Mouse (Mus musculus): ENCODE data around the gene Aifm1. TPM values are rescaled to one million over a fixed set of nuclear protein-coding genes. Genes with fewer than 3 reads are reported as not detected.

Aifm1 gene
- total and polyA plus RNA-seq, 2 experiments = 31.4 to 90.0 TPM

GRCm38 (mm10) chrX:48428642-48429041, 84.7 kb downstream of the Aifm1 start:
- Histone ChIP-seq H3K79me2 (ENCODE audit: control insufficient read depth, insufficient read depth, low read length) (no peaks in the 10 kb centered on the region), H3K27ac (replicated peaks; ENCODE audit: insufficient read depth, low read depth, low read length) (peak overlapping the region; percentile 24; the same call in 1 of the 2 replicates), H3K27me3 (ENCODE audit: control insufficient read depth, insufficient read depth, low read length) (no peaks in the 10 kb centered on the region), H3K36me3 (ENCODE audit: control insufficient read depth, insufficient read depth, low read length) (no peaks in the 10 kb centered on the region), H3K4me3 (ENCODE audit: insufficient read depth, low read depth, low read length) (no peak overlapping the region), H3K4me1 (ENCODE audit: control insufficient read depth, insufficient read depth, low read length) (peaks cover 3% of the 10 kb centered on the region; the same call in 1 of the 2 replicates), H3K9ac (ENCODE audit: low read depth, low read length) (no peak overlapping the region)
- no peak for TF ChIP-seq CTCF (IDR thresholded peaks at IDR 0.05; ENCODE audit: low read depth, low read length)
- no peak for TF ChIP-seq POLR2A (IDR thresholded peaks at IDR 0.05; ENCODE audit: extremely low read depth, insufficient read depth, low read length)
- DNase-seq (ENCODE audit: extremely low read depth, low read depth, low spot score) = no peak
- WGBS = 86% methylated on average over 8 of the region's 8 CpGs

DNA sequence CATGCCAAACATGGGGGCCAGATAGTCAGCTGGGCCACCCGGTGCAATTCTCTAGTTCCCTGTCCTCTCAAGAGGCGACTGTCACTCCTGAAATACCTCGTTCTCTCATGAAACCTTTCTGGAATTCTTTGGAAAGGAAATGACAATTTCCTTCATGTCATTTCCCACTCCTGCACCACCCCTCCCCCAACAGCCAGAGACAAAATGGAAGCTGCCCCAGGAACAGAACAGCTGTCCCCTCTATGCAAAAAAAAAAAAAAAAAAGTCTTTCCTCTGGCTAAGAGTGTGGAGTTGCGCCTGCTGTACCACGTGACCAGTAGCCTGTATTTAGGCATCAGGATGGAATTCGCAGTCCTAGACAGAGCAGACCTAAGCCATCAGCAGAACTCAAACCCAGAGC, 85.1 kb downstream of the Aifm1 start:
- DNase-seq (ENCODE audit: extremely low read depth, low read depth, low spot score) = no peak
- no peaks in the 10 kb centered on the region for H3K79me2 ChIP-seq (ENCODE audit: control insufficient read depth, insufficient read depth, low read length)
- WGBS = 79% methylated on average over 6 of the region's 6 CpGs
- no peaks in the 10 kb centered on the region for H3K27me3 ChIP-seq (ENCODE audit: control insufficient read depth, insufficient read depth, low read length)
- H3K9ac ChIP-seq (ENCODE audit: low read depth, low read length) = no peak overlapping the region
- H3K4me3 ChIP-seq (ENCODE audit: insufficient read depth, low read depth, low read length) = no peak overlapping the region
- TF ChIP-seq CTCF (IDR thresholded peaks at IDR 0.05; ENCODE audit: low read depth, low read length) (no peak), POLR2A (IDR thresholded peaks at IDR 0.05; ENCODE audit: extremely low read depth, insufficient read depth, low read length) (no peak)
- peak overlapping the region; percentile 56; the same call in 1 of the 2 replicates for H3K27ac ChIP-seq (replicated peaks; ENCODE audit: insufficient read depth, low read depth, low read length)
- peaks cover 3% of the 10 kb centered on the region; the same call in 1 of the 2 replicates for H3K4me1 ChIP-seq (ENCODE audit: control insufficient read depth, insufficient read depth, low read length)
- H3K36me3 ChIP-seq (ENCODE audit: control insufficient read depth, insufficient read depth, low read length) = no peaks in the 10 kb centered on the region

- no peak for DNase-seq (ENCODE audit: extremely low read depth, low read depth, low spot score)
- TF ChIP-seq CTCF (IDR thresholded peaks at IDR 0.05; ENCODE audit: low read depth, low read length) = no peak
- no peak for TF ChIP-seq POLR2A (IDR thresholded peaks at IDR 0.05; ENCODE audit: extremely low read depth, insufficient read depth, low read length)
- Histone ChIP-seq H3K79me2 (ENCODE audit: control insufficient read depth, insufficient read depth, low read length) (no peaks in the 10 kb centered on the region), H3K4me1 (ENCODE audit: control insufficient read depth, insufficient read depth, low read length) (peaks cover 3% of the 10 kb centered on the region; the same call in 1 of the 2 replicates), H3K27ac (replicated peaks; ENCODE audit: insufficient read depth, low read depth, low read length) (peak overlapping the region; percentile 42; the same call in 1 of the 2 replicates), H3K9ac (ENCODE audit: low read depth, low read length) (no peak overlapping the region), H3K27me3 (ENCODE audit: control insufficient read depth, insufficient read depth, low read length) (no peaks in the 10 kb centered on the region), H3K4me3 (ENCODE audit: insufficient read depth, low read depth, low read length) (no peak overlapping the region), H3K36me3 (ENCODE audit: control insufficient read depth, insufficient read depth, low read length) (no peaks in the 10 kb centered on the region)
- WGBS = 49% methylated on average over 7 of the region's 7 CpGs
These were observed 88.1 kb downstream of the Aifm1 start for GRCm38 (mm10) chrX:48425280-48425679.

Other genes with a start within 250 kb of the Aifm1 start
- gene Bcorl1, start 172.2 kb downstream of the Aifm1 start, total RNA-seq (2014; rRNA removed) = 1.7 and 2.8 TPM in 2 replicates
- 1.6 and 2.2 TPM in 2 replicates for gene Bcorl1, start 172.2 kb downstream of the Aifm1 start, polyA plus RNA-seq (2012; rRNA removed)
- 0.46 and 0.67 TPM in 2 replicates for gene Elf4, start 50.4 kb downstream of the Aifm1 start, total RNA-seq (2014; rRNA removed)
- gene Elf4, start 50.4 kb downstream of the Aifm1 start, polyA plus RNA-seq (2012; rRNA removed) = 0.57 and 1.5 TPM in 2 replicates
- gene Rab33a, start 5.7 kb upstream of the Aifm1 start, total RNA-seq (2014; rRNA removed) = 0.27 TPM in 1 of 2 replicates, not detected in the other
- gene Rab33a, start 5.7 kb upstream of the Aifm1 start, polyA plus RNA-seq (2012; rRNA removed) = 0.12 TPM in 1 of 2 replicates, not detected in the other
- gene Zfp280c, start 80.9 kb upstream of the Aifm1 start, total RNA-seq (2014; rRNA removed) = 4.2 and 5.2 TPM in 2 replicates
- 1.2 and 1.9 TPM in 2 replicates for gene Zfp280c, start 80.9 kb upstream of the Aifm1 start, polyA plus RNA-seq (2012; rRNA removed)
- gene Slc25a14, start 109.8 kb upstream of the Aifm1 start, total RNA-seq (2014; rRNA removed) = 3.2 and 4.4 TPM in 2 replicates
- gene Slc25a14, start 109.8 kb upstream of the Aifm1 start, polyA plus RNA-seq (2012; rRNA removed) = 0.98 and 1.3 TPM in 2 replicates
- not detected in 2 replicates for gene Gpr119, start 160.9 kb upstream of the Aifm1 start, total RNA-seq (2014; rRNA removed)
- not detected in 2 replicates for gene Gpr119, start 160.9 kb upstream of the Aifm1 start, polyA plus RNA-seq (2012; rRNA removed)
- 0.74 and 1.0 TPM in 2 replicates for gene Rbmx2, start 181.4 kb upstream of the Aifm1 start, total RNA-seq (2014; rRNA removed)
- gene Rbmx2, start 181.4 kb upstream of the Aifm1 start, polyA plus RNA-seq (2012; rRNA removed) = 0.21 and 0.39 TPM in 2 replicates